Mouse (Mus musculus): ENCODE data around the gene Igf1r. TPM values are rescaled to one million over a fixed set of nuclear protein-coding genes. Genes with fewer than 3 reads are reported as not detected.
"Not testable (repeated sequence)": the region's sequence is repeated elsewhere in the genome, so short reads cannot be mapped to it uniquely, and the experiment has no call there.

The Igf1r gene
- total RNA-seq, 2 experiments from 2014 or later: 53.5 to 58.5 TPM

- DNase-seq: no peak
Observed at GRCm38 (mm10) chr7:68274951-68275350, 322.3 kb downstream of the Igf1r start.

GRCm38 (mm10) chr7:68275445-68275837 is 322.8 kb downstream of the Igf1r start:
- not testable (repeated sequence) for DNase-seq

GRCm38 (mm10) chr7:68275838-68276731 is 323.5 kb downstream of the Igf1r start:
- DNase-seq: no peak

- DNase-seq: no peak
Observed at GRCm38 (mm10) chr7:68277054-68277896, 324.6 kb downstream of the Igf1r start.

- no peak for DNase-seq
Observed at GRCm38 (mm10) chr7:68277897-68278270, 325.3 kb downstream of the Igf1r start.

GRCm38 (mm10) chr7:68278385-68278784 is 325.8 kb downstream of the Igf1r start:
- DNase-seq: no peak

- no peak for DNase-seq
Observed at GRCm38 (mm10) chr7:68278908-68279307, 326.3 kb downstream of the Igf1r start.

- DNase-seq: no peak
Observed at GRCm38 (mm10) chr7:68279481-68279880, 326.9 kb downstream of the Igf1r start.

- no peak for DNase-seq
Observed at GRCm38 (mm10) chr7:68280352-68280869, 327.8 kb downstream of the Igf1r start.

- no peak for DNase-seq
Observed at GRCm38 (mm10) chr7:68281341-68281740, 328.7 kb downstream of the Igf1r start.

- no peak for DNase-seq
Observed at GRCm38 (mm10) chr7:68282304-68283132, 329.9 kb downstream of the Igf1r start.

GRCm38 (mm10) chr7:68283133-68283520 is 330.5 kb downstream of the Igf1r start:
- DNase-seq: not testable (repeated sequence)

Other genes with a start within 250 kb of the Igf1r start
- gene Synm, start 193.1 kb upstream of the Igf1r start, total RNA-seq (2021): 1 to 10 TPM; 5.5 to 5.6 TPM

Data from heart, postnatal 4 days (tissue).